Mouse (Mus musculus): ENCODE data around the gene Htra3. TPM values are rescaled to one million over a fixed set of nuclear protein-coding genes. Genes with fewer than 3 reads are reported as not detected.

The Htra3 gene
- polyA plus RNA-seq, 1 experiment, result not detected

GRCm38 (mm10) chr5:35631224-35631623 is 48.4 kb downstream of the Htra3 start:
- no peak for TF ChIP-seq POLR2A (IDR thresholded peaks at IDR 0.05; ENCODE audit: borderline replicate concordance, control insufficient read depth, low read depth, low read length)
- Histone ChIP-seq H3K4me1 (ENCODE audit: control insufficient read depth, insufficient read depth, low read length) (no peaks in the 10 kb centered on the region), H3K27ac (ENCODE audit: control insufficient read depth, insufficient read depth, low read depth, low read length, poor library complexity) (no peak overlapping the region), H3K4me3 (replicated peaks; ENCODE audit: control insufficient read depth, low read depth, low read length) (no peak overlapping the region)
- 5% methylated on average over 3 of the region's 3 CpGs for WGBS

GRCm38 (mm10) chr5:35630706-35631105 is 48.9 kb downstream of the Htra3 start:
- TF ChIP-seq POLR2A (IDR thresholded peaks at IDR 0.05; ENCODE audit: borderline replicate concordance, control insufficient read depth, low read depth, low read length) (no peak), CTCF (IDR thresholded peaks at IDR 0.05; ENCODE audit: control insufficient read depth, insufficient read depth, low read length) (no peak)
- WGBS, result 73% methylated on average over 1 of the region's 1 CpGs
- no peak overlapping the region for H3K27ac ChIP-seq (ENCODE audit: control insufficient read depth, insufficient read depth, low read depth, low read length, poor library complexity)
- H3K4me3 ChIP-seq (replicated peaks; ENCODE audit: control insufficient read depth, low read depth, low read length), result no peak overlapping the region
- no peaks in the 10 kb centered on the region for H3K4me1 ChIP-seq (ENCODE audit: control insufficient read depth, insufficient read depth, low read length)

DNA sequence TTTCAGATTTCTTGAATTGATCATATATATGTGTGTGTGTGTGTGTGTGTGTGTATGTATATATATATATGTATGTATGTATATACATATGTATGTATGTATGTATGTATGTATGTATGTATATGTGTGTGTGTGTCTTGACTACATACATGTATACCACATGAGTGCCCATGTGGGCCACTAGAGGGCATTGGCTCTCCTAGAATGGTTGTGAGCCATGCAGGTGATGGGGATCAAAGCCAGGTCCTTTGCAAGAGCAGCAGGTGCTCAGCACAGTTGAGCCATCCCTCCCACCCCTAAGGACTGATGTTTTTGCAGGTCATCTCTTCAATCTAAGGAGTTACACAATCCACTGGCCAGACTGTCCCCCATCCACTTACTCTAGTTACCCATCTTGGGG is 50.2 kb downstream of the Htra3 start:
- H3K27ac ChIP-seq (ENCODE audit: control insufficient read depth, insufficient read depth, low read depth, low read length, poor library complexity), result no peak overlapping the region
- H3K4me1 ChIP-seq (ENCODE audit: control insufficient read depth, insufficient read depth, low read length), result no peaks in the 10 kb centered on the region
- H3K4me3 ChIP-seq (replicated peaks; ENCODE audit: control insufficient read depth, low read depth, low read length), result no peak overlapping the region
- TF ChIP-seq POLR2A (IDR thresholded peaks at IDR 0.05; ENCODE audit: borderline replicate concordance, control insufficient read depth, low read depth, low read length) (no peak), CTCF (IDR thresholded peaks at IDR 0.05; ENCODE audit: control insufficient read depth, insufficient read depth, low read length) (no peak)

DNA sequence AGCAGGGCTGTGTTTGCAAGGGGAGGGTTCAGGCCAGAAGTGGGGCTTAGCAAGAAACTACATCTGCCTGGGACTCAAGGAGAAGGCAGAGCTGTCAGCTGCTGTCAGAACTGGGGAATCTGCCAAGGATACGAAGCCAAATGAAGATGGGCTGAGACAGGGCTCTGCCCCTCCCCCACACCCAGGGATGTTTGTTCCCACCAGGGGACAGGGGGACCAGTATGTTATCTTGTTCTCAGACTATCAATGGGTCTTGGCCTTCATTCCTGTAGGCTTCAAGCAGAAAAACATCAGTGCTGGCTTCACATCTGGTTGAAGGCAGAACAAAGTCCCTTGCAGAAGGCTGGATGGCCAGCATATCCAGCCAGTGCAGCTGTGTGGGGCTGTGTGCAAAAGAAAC is 50.9 kb downstream of the Htra3 start:
- no peak overlapping the region for H3K27ac ChIP-seq (ENCODE audit: control insufficient read depth, insufficient read depth, low read depth, low read length, poor library complexity)
- no peaks in the 10 kb centered on the region for H3K4me1 ChIP-seq (ENCODE audit: control insufficient read depth, insufficient read depth, low read length)
- no peak overlapping the region for H3K4me3 ChIP-seq (replicated peaks; ENCODE audit: control insufficient read depth, low read depth, low read length)
- 72% methylated on average over 1 of the region's 1 CpGs for WGBS
- TF ChIP-seq POLR2A (IDR thresholded peaks at IDR 0.05; ENCODE audit: borderline replicate concordance, control insufficient read depth, low read depth, low read length), result no peak
- TF ChIP-seq CTCF (IDR thresholded peaks at IDR 0.05; ENCODE audit: control insufficient read depth, insufficient read depth, low read length), result no peak

- TF ChIP-seq POLR2A (IDR thresholded peaks at IDR 0.05; ENCODE audit: borderline replicate concordance, control insufficient read depth, low read depth, low read length) (no peak), CTCF (IDR thresholded peaks at IDR 0.05; ENCODE audit: control insufficient read depth, insufficient read depth, low read length) (peak; percentile 37; the same call in 1 of the 2 replicates)
- H3K27ac ChIP-seq (ENCODE audit: control insufficient read depth, insufficient read depth, low read depth, low read length, poor library complexity), result no peak overlapping the region
- no peaks in the 10 kb centered on the region for H3K4me1 ChIP-seq (ENCODE audit: control insufficient read depth, insufficient read depth, low read length)
- no peak overlapping the region for H3K4me3 ChIP-seq (replicated peaks; ENCODE audit: control insufficient read depth, low read depth, low read length)
- 57% methylated on average over 7 of the region's 7 CpGs for WGBS
These were observed 52.2 kb downstream of the Htra3 start for GRCm38 (mm10) chr5:35627307-35627840.

GRCm38 (mm10) chr5:35626408-35626807 is 53.2 kb downstream of the Htra3 start:
- Histone ChIP-seq H3K27ac (ENCODE audit: control insufficient read depth, insufficient read depth, low read depth, low read length, poor library complexity) (no peak overlapping the region), H3K4me3 (replicated peaks; ENCODE audit: control insufficient read depth, low read depth, low read length) (no peak overlapping the region), H3K4me1 (ENCODE audit: control insufficient read depth, insufficient read depth, low read length) (no peaks in the 10 kb centered on the region)
- TF ChIP-seq POLR2A (IDR thresholded peaks at IDR 0.05; ENCODE audit: borderline replicate concordance, control insufficient read depth, low read depth, low read length) (no peak), CTCF (IDR thresholded peaks at IDR 0.05; ENCODE audit: control insufficient read depth, insufficient read depth, low read length) (no peak)
- 79% methylated on average over 2 of the region's 2 CpGs for WGBS

GRCm38 (mm10) chr5:35624751-35625239 is 54.8 kb downstream of the Htra3 start:
- WGBS, result 20% methylated on average over 4 of the region's 4 CpGs
- TF ChIP-seq POLR2A (IDR thresholded peaks at IDR 0.05; ENCODE audit: borderline replicate concordance, control insufficient read depth, low read depth, low read length) (no peak), CTCF (IDR thresholded peaks at IDR 0.05; ENCODE audit: control insufficient read depth, insufficient read depth, low read length) (no peak)

GRCm38 (mm10) chr5:35623831-35624230 is 55.8 kb downstream of the Htra3 start:
- no peak for TF ChIP-seq POLR2A (IDR thresholded peaks at IDR 0.05; ENCODE audit: borderline replicate concordance, control insufficient read depth, low read depth, low read length)
- no peak for TF ChIP-seq CTCF (IDR thresholded peaks at IDR 0.05; ENCODE audit: control insufficient read depth, insufficient read depth, low read length)
- H3K4me1 ChIP-seq (ENCODE audit: control insufficient read depth, insufficient read depth, low read length), result no peaks in the 10 kb centered on the region
- H3K4me3 ChIP-seq (replicated peaks; ENCODE audit: control insufficient read depth, low read depth, low read length), result no peak overlapping the region
- no peak overlapping the region for H3K27ac ChIP-seq (ENCODE audit: control insufficient read depth, insufficient read depth, low read depth, low read length, poor library complexity)

More at GRCm38 (mm10) chr5:35624751-35625239, 54.8 kb downstream of the Htra3 start:
- Histone ChIP-seq H3K4me3 (replicated peaks; ENCODE audit: control insufficient read depth, low read depth, low read length) (no peak overlapping the region), H3K27ac (ENCODE audit: control insufficient read depth, insufficient read depth, low read depth, low read length, poor library complexity) (no peak overlapping the region), H3K4me1 (ENCODE audit: control insufficient read depth, insufficient read depth, low read length) (no peaks in the 10 kb centered on the region)

- WGBS, result 68% methylated on average over 4 of the region's 4 CpGs
- TF ChIP-seq CTCF (IDR thresholded peaks at IDR 0.05; ENCODE audit: control insufficient read depth, insufficient read depth, low read length) (no peak), POLR2A (IDR thresholded peaks at IDR 0.05; ENCODE audit: borderline replicate concordance, control insufficient read depth, low read depth, low read length) (no peak)
- H3K4me3 ChIP-seq (replicated peaks; ENCODE audit: control insufficient read depth, low read depth, low read length), result no peak overlapping the region
- no peaks in the 10 kb centered on the region for H3K4me1 ChIP-seq (ENCODE audit: control insufficient read depth, insufficient read depth, low read length)
- no peak overlapping the region for H3K27ac ChIP-seq (ENCODE audit: control insufficient read depth, insufficient read depth, low read depth, low read length, poor library complexity)
These were observed 58.5 kb downstream of the Htra3 start for GRCm38 (mm10) chr5:35621114-35621513.
